Mouse (Mus musculus) spleen, adult 2 months (tissue): ENCODE measurements around the gene Dennd1c. TPM values are rescaled to one million over a fixed set of nuclear protein-coding genes. Genes with fewer than 3 reads are reported as not detected.
A peak's percentile ranks its signal among the peaks of the same experiment; 100 is the strongest.
"Not testable (repeated sequence)": the region's sequence is repeated elsewhere in the genome, so short reads cannot be mapped to it uniquely, and the experiment has no call there.

Source experiments
- DNase-seq, 2 experiments: peaks; one replicate each; pipeline versions ENCODE4 v3.0.0 to v3.0.0-alpha.2; 2012 to 2021; ENCODE audit warnings: low spot score in 2 of 2, low read depth in 1 of 2
- H3K27ac ChIP-seq: fragments of 200-500 bp; 2 replicates; pipeline ENCODE4 v1.5.1; 2012; ENCODE audit warnings: low read length, inconsistent platforms; ENCODE audit not compliant: insufficient read depth
- H3K27me3 ChIP-seq: fragments of 200-500 bp; 2 replicates; pipeline ENCODE4 v1.6.1; 2012; ENCODE audit warnings: mild to moderate bottlenecking, moderate library complexity, low read length, inconsistent platforms; ENCODE audit not compliant: control insufficient read depth, insufficient read depth
- H3K36me3 ChIP-seq: fragments of 200-500 bp; 2 replicates; pipeline ENCODE4 v1.6.1; 2012; ENCODE audit warnings: mild to moderate bottlenecking, low read length, inconsistent platforms; ENCODE audit not compliant: control insufficient read depth, insufficient read depth
- H3K4me1 ChIP-seq: fragments of 200-500 bp; 2 replicates; pipeline ENCODE4 v1.6.1; 2011; ENCODE audit warnings: inconsistent platforms; ENCODE audit not compliant: control insufficient read depth, insufficient read depth, insufficient read length
- H3K4me3 ChIP-seq: fragments of 200-500 bp; 2 replicates; pipeline ENCODE4 v1.5.1; 2011; ENCODE audit warnings: mild to moderate bottlenecking, inconsistent platforms; ENCODE audit not compliant: insufficient read depth, insufficient read length; ENCODE audit errors: extremely low read depth
- CTCF ChIP-seq: fragments of 200-500 bp; IDR thresholded peaks from 2 replicates; pipeline ENCODE4 v1.5.1; 2011; ENCODE audit warnings: mild to moderate bottlenecking, inconsistent platforms; ENCODE audit not compliant: insufficient read depth, insufficient read length, insufficient replicate concordance; ENCODE audit errors: extremely low read depth
- POLR2A ChIP-seq: fragments of 200-500 bp; IDR thresholded peaks from 2 replicates; pipeline ENCODE4 v1.6.1; 2011; ENCODE audit warnings: low read depth, low read length, inconsistent platforms
- WGBS: fragments of 180-500 bp; shearing (Covaris S2); methylation state at CpG from one replicate; pipeline ENCODE4 v1.1.7; 2018; 5-methylcytosine and 5-hydroxymethylcytosine counted together
- polyA plus RNA-seq: library from polyadenylated mRNA; depleted of rRNA; stranded (reverse); fragments of >200 nt; gene quantifications from 2 replicates; pipeline ENCODE4 v1.2.3, GENCODE M21; 2012

Gene Dennd1c
- polyA plus RNA-seq, 1 experiment: 94.1 TPM

- not testable (repeated sequence) for H3K4me3 ChIP-seq, H3K27me3 ChIP-seq, H3K36me3 ChIP-seq, DNase-seq, H3K27ac ChIP-seq, H3K4me1 ChIP-seq
- TF ChIP-seq CTCF: peak; percentile 4; the same call in 1 of the 2 replicates
- WGBS: 86% methylated on average over 4 of the region's 4 CpGs
Observed at GRCm38 (mm10) chr17:57051679-57052078, 26.6 kb downstream of the Dennd1c start.

- no peaks in the 10 kb centered on the region for H3K4me1 ChIP-seq
- no peak for DNase-seq
- no peaks in the 10 kb centered on the region for H3K36me3 ChIP-seq
- TF ChIP-seq CTCF: no peak
- no peak for TF ChIP-seq POLR2A
- 60% methylated on average over 3 of the region's 3 CpGs for WGBS
- H3K27ac ChIP-seq: no peak overlapping the region
- no peaks in the 10 kb centered on the region for H3K27me3 ChIP-seq
- H3K4me3 ChIP-seq: no peak overlapping the region
Observed at GRCm38 (mm10) chr17:57048816-57049215, 29.5 kb downstream of the Dennd1c start.

- Histone ChIP-seq H3K36me3 (no peaks in the 10 kb centered on the region), H3K4me3 (no peak overlapping the region)
Observed at GRCm38 (mm10) chr17:57047406-57047805, 30.9 kb downstream of the Dennd1c start.

GRCm38 (mm10) chr17:57041554-57041953, 36.8 kb downstream of the Dennd1c start, which contains the start of gene Slc25a41:
Slc25a41 (minus strand) TSS chr17:57041654.
- H3K27me3 ChIP-seq: no peaks in the 10 kb centered on the region; the same call in 1 of the 2 replicates

More at GRCm38 (mm10) chr17:57047406-57047805, 30.9 kb downstream of the Dennd1c start:
- no peak overlapping the region for H3K27ac ChIP-seq
- H3K27me3 ChIP-seq: no peaks in the 10 kb centered on the region
- TF ChIP-seq POLR2A (no peak), CTCF (no peak)
- H3K4me1 ChIP-seq: no peaks in the 10 kb centered on the region
- no peak for DNase-seq
- WGBS: 87% methylated on average over 5 of the region's 5 CpGs

GRCm38 (mm10) chr17:57038978-57039377, 39.3 kb downstream of the Dennd1c start:
- no peak for TF ChIP-seq POLR2A
- TF ChIP-seq CTCF: no peak
- WGBS: 56% methylated on average over 8 of the region's 8 CpGs
- Histone ChIP-seq H3K36me3 (no peaks in the 10 kb centered on the region), H3K4me1 (peaks cover 3% of the 10 kb centered on the region; the same call in 1 of the 2 replicates), H3K27me3 (no peaks in the 10 kb centered on the region; the same call in 1 of the 2 replicates), H3K27ac (no peak overlapping the region), H3K4me3 (no peak overlapping the region)
- no peak for DNase-seq

More at GRCm38 (mm10) chr17:57041554-57041953, 36.8 kb downstream of the Dennd1c start, which contains the start of gene Slc25a41:
- no peaks in the 10 kb centered on the region for H3K36me3 ChIP-seq
- no peaks in the 10 kb centered on the region for H3K4me1 ChIP-seq
- H3K4me3 ChIP-seq: no peak within 1 kb of the TSS
- TF ChIP-seq CTCF (no peak), POLR2A (no peak)
- 87% methylated on average over 8 of the region's 8 CpGs for WGBS
- no peak within 1 kb of the TSS for H3K27ac ChIP-seq
- no peak for DNase-seq

GRCm38 (mm10) chr17:57032854-57033253, 45.5 kb downstream of the Dennd1c start:
- Histone ChIP-seq H3K27ac (no peak overlapping the region), H3K4me1 (peaks cover 11% of the 10 kb centered on the region), H3K36me3 (peaks cover 6% of the 10 kb centered on the region), H3K4me3 (no peak overlapping the region), H3K27me3 (no peaks in the 10 kb centered on the region)
- DNase-seq: no peak
- TF ChIP-seq CTCF (no peak), POLR2A (no peak)
- WGBS: 89% methylated on average over 4 of the region's 4 CpGs

GRCm38 (mm10) chr17:57031661-57032420, 46.5 kb downstream of the Dennd1c start:
- Histone ChIP-seq H3K36me3 (peaks cover 13% of the 10 kb centered on the region), H3K27me3 (no peaks in the 10 kb centered on the region), H3K4me3 (peak overlapping the region; percentile 48), H3K4me1 (peaks cover 11% of the 10 kb centered on the region), H3K27ac (peak overlapping the region; percentile 83)
- peak; percentile 100 for DNase-seq
- under 1% methylated on average over 38 of the region's 38 CpGs for WGBS
- TF ChIP-seq POLR2A (peak; percentile 88), CTCF (no peak)
